26 mouse cellular contexts compared by ENCODE assay signal in genomic region chr14:89557334-89557733, GRCm38 (mm10).
DNase-seq lines count a peak whose midpoint lies in the region; ATAC-seq and TF ChIP-seq lines count a peak whose summit lies in the region.
"Had no signal": no experiment of that assay in that cellular context is flagged by ENCODE, and none has a peak within 500 bp of the region (broad histone marks: within the 10 kb centered on the region; RNA-seq: fewer than 3 reads in every experiment).

No protein-coding gene starts in this region.

- H3K36me3 ChIP-seq in hindbrain, embryonic 11.5 days (ENCODE audit: control insufficient read depth, insufficient read depth, low read length): no peaks in the 10 kb centered on the region
- no peaks in the 10 kb centered on the region for H3K36me3 ChIP-seq in hindbrain, postnatal 0 days (ENCODE audit: insufficient read depth, low read length)
- no peaks in the 10 kb centered on the region for H3K36me3 ChIP-seq in midbrain, embryonic 11.5 days (ENCODE audit: control insufficient read depth, insufficient read depth, low read length)
- no peaks in the 10 kb centered on the region for H3K36me3 ChIP-seq in midbrain, embryonic 16.5 days (ENCODE audit: control insufficient read depth, insufficient read depth, low read length)
- H3K36me3 ChIP-seq in embryonic facial prominence, embryonic 14.5 days (ENCODE audit: control insufficient read depth, insufficient read depth, low read length): no peaks in the 10 kb centered on the region
- H3K36me3 ChIP-seq: embryonic facial prominence, embryonic 13.5 days; liver, embryonic 15.5 days; lung, embryonic 15.5 days; neural tube, embryonic 13.5 days had no signal

- no peaks in the 10 kb centered on the region for H3K27me3 ChIP-seq in hindbrain, embryonic 11.5 days (ENCODE audit: control insufficient read depth, insufficient read depth, low read length)
- no peaks in the 10 kb centered on the region for H3K27me3 ChIP-seq in hindbrain, postnatal 0 days (ENCODE audit: insufficient read depth, low read length)
- H3K27me3 ChIP-seq in midbrain, embryonic 11.5 days (ENCODE audit: control insufficient read depth, insufficient read depth, low read length): no peaks in the 10 kb centered on the region
- no peaks in the 10 kb centered on the region for H3K27me3 ChIP-seq in midbrain, embryonic 16.5 days (ENCODE audit: control insufficient read depth, insufficient read depth, low read depth, low read length)
- H3K27me3 ChIP-seq in embryonic facial prominence, embryonic 14.5 days (replicated peaks; ENCODE audit: control insufficient read depth, insufficient read depth, low read length): no peaks in the 10 kb centered on the region
- H3K27me3 ChIP-seq: embryonic facial prominence, embryonic 13.5 days; liver, embryonic 15.5 days; lung, embryonic 15.5 days; neural tube, embryonic 13.5 days had no signal

- H3K4me2 ChIP-seq in hindbrain, embryonic 11.5 days (replicated peaks; ENCODE audit: low read depth, low read length): no peak overlapping the region
- no peak overlapping the region for H3K4me2 ChIP-seq in hindbrain, postnatal 0 days (ENCODE audit: low read depth, low read length)
- H3K4me2 ChIP-seq in midbrain, embryonic 11.5 days: no peak overlapping the region
- no peak overlapping the region for H3K4me2 ChIP-seq in midbrain, embryonic 16.5 days (ENCODE audit: low read length)
- H3K4me2 ChIP-seq in embryonic facial prominence, embryonic 14.5 days (ENCODE audit: low read depth, low read length): no peak overlapping the region
- H3K4me2 ChIP-seq: embryonic facial prominence, embryonic 13.5 days; heart, embryonic 11.5 days; liver, embryonic 15.5 days; lung, embryonic 15.5 days; neural tube, embryonic 13.5 days had no signal

- H3K4me1 ChIP-seq in hindbrain, embryonic 11.5 days (replicated peaks; ENCODE audit: control insufficient read depth, insufficient read depth, low read length): no peaks in the 10 kb centered on the region
- no peaks in the 10 kb centered on the region for H3K4me1 ChIP-seq in hindbrain, postnatal 0 days (ENCODE audit: insufficient read depth, low read length)
- no peaks in the 10 kb centered on the region for H3K4me1 ChIP-seq in midbrain, embryonic 11.5 days (ENCODE audit: control insufficient read depth, insufficient read depth, low read length)
- no peaks in the 10 kb centered on the region for H3K4me1 ChIP-seq in midbrain, embryonic 16.5 days (ENCODE audit: control insufficient read depth, insufficient read depth, low read length)
- H3K4me1 ChIP-seq in embryonic facial prominence, embryonic 14.5 days (ENCODE audit: control insufficient read depth, insufficient read depth, low read length): no peaks in the 10 kb centered on the region
- H3K4me1 ChIP-seq: embryonic facial prominence, embryonic 13.5 days; liver, embryonic 15.5 days; lung, embryonic 15.5 days; neural tube, embryonic 13.5 days had no signal

- no peak overlapping the region for H3K9ac ChIP-seq in hindbrain, embryonic 11.5 days (ENCODE audit: low read depth, low read length)
- H3K9ac ChIP-seq in hindbrain, postnatal 0 days (replicated peaks; ENCODE audit: low read length): no peak overlapping the region
- no peak overlapping the region for H3K9ac ChIP-seq in midbrain, embryonic 11.5 days (ENCODE audit: low read length)
- H3K9ac ChIP-seq in midbrain, embryonic 16.5 days (ENCODE audit: low read depth, low read length): no peak overlapping the region
- H3K9ac ChIP-seq in embryonic facial prominence, embryonic 14.5 days (ENCODE audit: low read depth, low read length): no peak overlapping the region
- H3K9ac ChIP-seq: embryonic facial prominence, embryonic 13.5 days; forebrain, postnatal 0 days; liver, embryonic 15.5 days; lung, embryonic 15.5 days; neural tube, embryonic 13.5 days had no signal

- peak; percentile 7 for DNase-seq in hindbrain, embryonic 11.5 days (ENCODE audit: low spot score)
- DNase-seq in hindbrain, postnatal 0 days (ENCODE audit: low spot score): no peak
- no peak for DNase-seq in midbrain, embryonic 11.5 days (ENCODE audit: low spot score, missing footprints)
- peak; percentile 68 for DNase-seq in embryonic facial prominence, embryonic 14.5 days (ENCODE audit: low spot score)
- no peak for DNase-seq in left cerebral cortex, adult 18-20 months (ENCODE audit: low spot score in 2 of 2)
- DNase-seq in cerebellum, postnatal 10 days: no peak
- DNase-seq: adrenal gland, adult 8-10 months; cerebellum, adult 18-20 months; cerebellum, postnatal 25 days; forebrain, postnatal 0 days; gastrocnemius, postnatal 14 days; heart, adult 11 months; kidney, adult 2 months; kidney, postnatal 25 days; layer of hippocampus, postnatal 36 days; liver; lung, postnatal 4 days; thymus, adult 2 months; thymus, postnatal 4 days had no signal

- H3K9me3 ChIP-seq in hindbrain, embryonic 11.5 days (ENCODE audit: control insufficient read depth, low read length): no peaks in the 10 kb centered on the region
- no peaks in the 10 kb centered on the region for H3K9me3 ChIP-seq in hindbrain, postnatal 0 days (ENCODE audit: low read length)
- H3K9me3 ChIP-seq in midbrain, embryonic 11.5 days (ENCODE audit: control insufficient read depth, low read length): no peaks in the 10 kb centered on the region
- H3K9me3 ChIP-seq in midbrain, embryonic 16.5 days (replicated peaks; ENCODE audit: control insufficient read depth, low read length, poor library complexity, severe bottlenecking): no peaks in the 10 kb centered on the region
- no peaks in the 10 kb centered on the region for H3K9me3 ChIP-seq in embryonic facial prominence, embryonic 14.5 days (ENCODE audit: control insufficient read depth, low read length)
- H3K9me3 ChIP-seq: embryonic facial prominence, embryonic 13.5 days; liver, embryonic 15.5 days; lung, embryonic 15.5 days; neural tube, embryonic 13.5 days had no signal

- 0 out of 2 replicates have a peak, but pooled peaks have one; percentile 39 for ATAC-seq in hindbrain, embryonic 11.5 days (ENCODE audit: low FRiP score)
- ATAC-seq in hindbrain, postnatal 0 days: no peak
- peak; percentile 61 for ATAC-seq in midbrain, embryonic 11.5 days (ENCODE audit: low FRiP score)
- no peak for ATAC-seq in midbrain, embryonic 16.5 days
- peak; percentile 68; the same call in 1 of the 2 replicates for ATAC-seq in embryonic facial prominence, embryonic 14.5 days (ENCODE audit: low read depth)
- ATAC-seq: activated CD4-positive, CD25-positive, alpha-beta regulatory T cell, adult 4 months; forebrain, postnatal 0 days had no signal

- H3K4me3 ChIP-seq in hindbrain, embryonic 11.5 days (ENCODE audit: low read depth, low read length): no peak overlapping the region
- no peak overlapping the region for H3K4me3 ChIP-seq in hindbrain, postnatal 0 days (ENCODE audit: low read length)
- H3K4me3 ChIP-seq in midbrain, embryonic 11.5 days (ENCODE audit: low read depth, low read length): no peak overlapping the region
- no peak overlapping the region for H3K4me3 ChIP-seq in midbrain, embryonic 16.5 days (ENCODE audit: low read depth, low read length)
- H3K4me3 ChIP-seq in embryonic facial prominence, embryonic 14.5 days (ENCODE audit: low read depth, low read length): no peak overlapping the region
- H3K4me3 ChIP-seq: embryonic facial prominence, embryonic 13.5 days; liver, embryonic 15.5 days; lung, embryonic 15.5 days; neural tube, embryonic 13.5 days had no signal

- no peak for TF ChIP-seq CTCF in hindbrain, postnatal 0 days (IDR thresholded peaks at IDR 0.05; ENCODE audit: low read depth)

- H3K27ac ChIP-seq in hindbrain, embryonic 11.5 days (ENCODE audit: low read depth, low read length): no peak overlapping the region
- no peak overlapping the region for H3K27ac ChIP-seq in hindbrain, postnatal 0 days
- H3K27ac ChIP-seq in midbrain, embryonic 11.5 days (ENCODE audit: low read depth, low read length): no peak overlapping the region
- no peak overlapping the region for H3K27ac ChIP-seq in midbrain, embryonic 16.5 days (ENCODE audit: low read length)
- H3K27ac ChIP-seq in embryonic facial prominence, embryonic 14.5 days (replicated peaks; ENCODE audit: low read depth, low read length): no peak overlapping the region
- H3K27ac ChIP-seq: embryonic facial prominence, embryonic 13.5 days; liver, embryonic 15.5 days; lung, embryonic 15.5 days; neural tube, embryonic 13.5 days had no signal

Comparison
In these comparisons a context has a peak if more than half of its experiments do, and no peak if none do; other contexts are left out.
1. ATAC-seq: peak in hindbrain, embryonic 11.5 days (single experiment), midbrain, embryonic 11.5 days (single experiment) and embryonic facial prominence, embryonic 14.5 days (single experiment); none in hindbrain, postnatal 0 days (single experiment) and midbrain, embryonic 16.5 days (single experiment).
2. DNase-seq: peak in hindbrain, embryonic 11.5 days (single experiment) and embryonic facial prominence, embryonic 14.5 days (single experiment); none in hindbrain, postnatal 0 days (single experiment), midbrain, embryonic 11.5 days (single experiment), left cerebral cortex, adult 18-20 months (0 of 2) and cerebellum, postnatal 10 days (0 of 2).